13 mouse cellular contexts compared by ENCODE assay signal in genomic region chr10:111073262-111073661, GRCm38 (mm10).
DNase-seq lines count a peak whose midpoint lies in the region; ATAC-seq and TF ChIP-seq lines count a peak whose summit lies in the region.
"Had no signal": no experiment of that assay in that cellular context is flagged by ENCODE, and none has a peak within 500 bp of the region (broad histone marks: within the 10 kb centered on the region; RNA-seq: fewer than 3 reads in every experiment).

No protein-coding gene starts in this region.

- TF ChIP-seq CTCF in stomach, postnatal 0 days (IDR thresholded peaks at IDR 0.05; ENCODE audit: low read depth): no peak

- no peaks in the 10 kb centered on the region; the same call in 1 of the 2 replicates for H3K9me3 ChIP-seq in stomach, embryonic 16.5 days (replicated peaks; ENCODE audit: control insufficient read depth, low read length)
- no peaks in the 10 kb centered on the region for H3K9me3 ChIP-seq in stomach, postnatal 0 days (ENCODE audit: control insufficient read depth, low read length)
- H3K9me3 ChIP-seq in midbrain, embryonic 13.5 days: no peaks in the 10 kb centered on the region
- H3K9me3 ChIP-seq: heart, embryonic 13.5 days had no signal

- WGBS in stomach, embryonic 16.5 days: 41% methylated on average over 14 of the region's 14 CpGs
- WGBS in stomach, postnatal 0 days: 51% methylated on average over 14 of the region's 14 CpGs
- WGBS in midbrain, embryonic 13.5 days: 13% methylated on average over 14 of the region's 14 CpGs

- no peak for TF ChIP-seq EP300 in stomach, postnatal 0 days (optimal IDR thresholded peaks at IDR 0.05)

- 0 out of 2 replicates have a peak overlapping the region, but pooled peaks have one; percentile 6 for H3K27ac ChIP-seq in stomach, embryonic 16.5 days (ENCODE audit: low read length)
- no peak overlapping the region for H3K27ac ChIP-seq in stomach, postnatal 0 days (replicated peaks)
- H3K27ac ChIP-seq in midbrain, embryonic 13.5 days: peak overlapping the region; percentile 3; the same call in 1 of the 2 replicates
- H3K27ac ChIP-seq: heart, embryonic 13.5 days had no signal

- H3K9ac ChIP-seq in stomach, embryonic 16.5 days (ENCODE audit: low read length): no peak overlapping the region
- H3K9ac ChIP-seq in stomach, postnatal 0 days (ENCODE audit: low read length): no peak overlapping the region
- H3K9ac ChIP-seq in midbrain, embryonic 13.5 days (replicated peaks): peak overlapping the region; percentile 39; the same call in 1 of the 2 replicates
- H3K9ac ChIP-seq: heart, embryonic 13.5 days; liver, postnatal 0 days had no signal

- no peak overlapping the region for H3K4me3 ChIP-seq in stomach, embryonic 16.5 days (replicated peaks; ENCODE audit: low read length)
- H3K4me3 ChIP-seq in stomach, postnatal 0 days (ENCODE audit: low read depth, low read length): no peak overlapping the region
- no peak overlapping the region for H3K4me3 ChIP-seq in midbrain, embryonic 13.5 days (replicated peaks)
- H3K4me3 ChIP-seq: heart, embryonic 13.5 days had no signal

- H3K4me2 ChIP-seq in stomach, embryonic 16.5 days (ENCODE audit: low read depth, low read length): no peak overlapping the region
- no peak overlapping the region for H3K4me2 ChIP-seq in stomach, postnatal 0 days (replicated peaks; ENCODE audit: low read depth)
- H3K4me2 ChIP-seq in midbrain, embryonic 13.5 days (replicated peaks): peak overlapping the region; percentile 39
- H3K4me2 ChIP-seq: heart, embryonic 13.5 days had no signal

- H3K27me3 ChIP-seq in stomach, embryonic 16.5 days (ENCODE audit: control insufficient read depth, insufficient read depth, low read length): no peaks in the 10 kb centered on the region
- H3K27me3 ChIP-seq in stomach, postnatal 0 days (ENCODE audit: control insufficient read depth, insufficient read depth, low read length): no peaks in the 10 kb centered on the region
- peaks cover 10% of the 10 kb centered on the region; the same call in 1 of the 2 replicates for H3K27me3 ChIP-seq in midbrain, embryonic 13.5 days
- H3K27me3 ChIP-seq: heart, embryonic 13.5 days had no signal

- 0 out of 2 replicates have a peak, but pooled peaks cover 4% of the 10 kb centered on the region for H3K4me1 ChIP-seq in stomach, embryonic 16.5 days (ENCODE audit: control insufficient read depth, insufficient read depth, low read length)
- H3K4me1 ChIP-seq in stomach, postnatal 0 days (replicated peaks; ENCODE audit: control insufficient read depth, insufficient read depth): no peaks in the 10 kb centered on the region
- H3K4me1 ChIP-seq in midbrain, embryonic 13.5 days (replicated peaks): peaks cover 22% of the 10 kb centered on the region

- H3K36me3 ChIP-seq in stomach, embryonic 16.5 days (ENCODE audit: control insufficient read depth, insufficient read depth, low read length): no peaks in the 10 kb centered on the region
- H3K36me3 ChIP-seq in stomach, postnatal 0 days (ENCODE audit: control insufficient read depth, insufficient read depth, low read length): no peaks in the 10 kb centered on the region
- H3K36me3 ChIP-seq in midbrain, embryonic 13.5 days: no peaks in the 10 kb centered on the region
- H3K36me3 ChIP-seq: heart, embryonic 13.5 days had no signal

- DNase-seq in embryo, embryonic 10.5 days (ENCODE audit: low spot score): peak; percentile 41
- no peak for DNase-seq in embryo, embryonic 9.5 days (ENCODE audit: extremely low spot score)
- DNase-seq in stomach, postnatal 0 days (ENCODE audit: low spot score): no peak
- no peak for DNase-seq in right cerebral cortex, adult 18-20 months
- no peak for DNase-seq in urinary bladder, postnatal 36 days (ENCODE audit: low spot score in 2 of 2)
- DNase-seq: adrenal gland, adult 2 months; cerebellum, adult 18-20 months; liver, postnatal 0 days had no signal

- no peak for ATAC-seq in stomach, embryonic 16.5 days (ENCODE audit: insufficient read depth, low FRiP score)
- ATAC-seq in stomach, postnatal 0 days (ENCODE audit: low FRiP score, low TSS enrichment): no peak
- ATAC-seq in midbrain, embryonic 13.5 days: peak; percentile 69
- no peak for ATAC-seq in megakaryocyte progenitor cell, adult 5-6 weeks (replicated peaks; ENCODE audit: poor library complexity)
- ATAC-seq: inflammation-experienced regulatory T-cells, adult 6 months; liver, postnatal 0 days had no signal
